Mouse (Mus musculus) liver, embryonic 14.5 days (tissue): ENCODE data around the gene Gm4787.

ENCODE experiments used
- CTCF ChIP-seq: IDR thresholded peaks from 2 replicates; pipeline ENCODE4 v1.5.1; 2016; ENCODE audit warnings: antibody characterized with exemption, low read depth, control low read depth
- EP300 ChIP-seq: IDR thresholded peaks from 2 replicates; pipeline ENCODE4 v1.6.1; 2016; ENCODE audit warnings: antibody characterized with exemption, low read depth

DNA sequence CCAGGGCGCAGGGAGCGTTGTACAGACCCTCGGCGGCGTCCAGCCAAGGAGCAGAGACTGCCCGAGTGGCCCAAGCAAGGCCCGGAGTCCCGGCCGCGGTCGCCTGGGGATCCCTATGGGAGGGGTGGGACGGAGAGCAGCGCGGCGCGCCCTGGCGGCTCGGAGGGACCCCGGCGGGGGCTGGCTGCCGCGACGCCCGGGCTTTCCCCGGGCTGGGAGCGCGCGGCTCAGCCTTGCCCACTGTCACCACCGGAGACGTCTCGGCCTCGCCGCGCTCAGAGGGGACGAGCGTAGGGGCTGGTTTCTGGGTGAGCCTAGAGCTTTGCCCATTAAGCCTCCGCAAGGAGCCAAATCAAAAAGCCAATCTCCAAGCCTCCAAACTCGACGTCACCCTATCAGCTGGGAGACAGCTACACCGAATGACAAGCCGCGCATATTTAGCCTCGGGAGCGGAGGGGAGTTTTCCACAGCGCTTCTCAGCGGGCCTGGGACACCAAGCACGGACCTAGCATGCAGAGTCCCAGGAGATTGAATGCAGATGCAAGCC is 46.3 kb downstream of the Gm4787 start, which contains the start of gene Slc8a3:
- TF ChIP-seq EP300 (no peak), CTCF (no peak)
